Mouse (Mus musculus) G1E (cell line): Measurements from ENCODE around the gene Gm48551. TPM values are rescaled to one million over a fixed set of nuclear protein-coding genes. Genes with fewer than 3 reads are reported as not detected.

Experiments used
- ATAC-seq: 2 replicates; pipeline ENCODE4 v1.8.0; 2016; ENCODE audit warnings: mild to moderate bottlenecking; ENCODE audit not compliant: insufficient number of reproducible peaks, poor library complexity, low FRiP score, severe bottlenecking; ENCODE audit errors: extremely low read depth
- DNase-seq: peaks from one replicate; pipeline ENCODE4 v3.0.0; 2012; ENCODE audit warnings: low spot score
- H3K27me3 ChIP-seq: 2 replicates; pipeline ENCODE4 v1.6.1; 2012; ENCODE audit warnings: mild to moderate bottlenecking, low read length, inconsistent platforms; ENCODE audit not compliant: insufficient read depth
- H3K36me3 ChIP-seq: replicated peaks from 2 replicates; pipeline ENCODE3; 2012; ENCODE audit warnings: mild to moderate bottlenecking, inconsistent platforms
- H3K4me1 ChIP-seq: 2 replicates; pipeline ENCODE4 v1.6.1; 2012; ENCODE audit warnings: low read depth, low read length, inconsistent platforms, mixed read lengths; ENCODE audit not compliant: insufficient read depth
- H3K4me3 ChIP-seq: 2 replicates; pipeline ENCODE4 v1.5.1; 2012; ENCODE audit warnings: low read depth, mild to moderate bottlenecking, inconsistent platforms, low read length, moderate library complexity, mixed read lengths
- H3K9me3 ChIP-seq: replicated peaks from 2 replicates; pipeline ENCODE4 v1.6.1; 2012; ENCODE audit warnings: inconsistent platforms
- CTCF ChIP-seq: IDR thresholded peaks from 2 replicates; pipeline ENCODE4 v1.5.1; 2012; ENCODE audit warnings: low read depth, low read length, inconsistent platforms, mixed read lengths
- GATA1 ChIP-seq: IDR thresholded peaks from 2 replicates; pipeline ENCODE4 v1.6.1; 2012; ENCODE audit warnings: borderline replicate concordance, low read length, inconsistent platforms, mixed read lengths
- GATA2 ChIP-seq: IDR thresholded peaks from 2 replicates; pipeline ENCODE4 v1.6.1; 2012; ENCODE audit warnings: low read depth, low read length, inconsistent platforms, borderline replicate concordance
- POLR2AphosphoS5 ChIP-seq: IDR thresholded peaks from 2 replicates; pipeline ENCODE4 v1.6.1; 2012; ENCODE audit warnings: low read depth, low read length, inconsistent platforms; ENCODE audit not compliant: insufficient replicate concordance
- TAL1 ChIP-seq: conservative IDR thresholded peaks from 2 replicates; pipeline ENCODE4 v1.6.1; 2012; ENCODE audit warnings: low read depth, low read length, inconsistent platforms, mixed read lengths
- polyA plus RNA-seq: library from polyadenylated mRNA; stranded (reverse); fragments of >175 nt; gene quantifications from 2 replicates; pipeline ENCODE4 v1.2.3, GENCODE M21; 2012
- total RNA-seq, 2 experiments: library from RNA; stranded (forward) in 1 of 2; stranded (reverse) in 1 of 2; fragments of 200-1000 nt in 1 of 2; fragments of >200 nt in 1 of 2; fragmentation: Nextera tagmentation in 1 of 2; gene quantifications; 2 replicates each; pipeline ENCODE4 v1.2.3; 2014 to 2017

The Gm48551 gene
- total and polyA plus RNA-seq, 3 experiments, result 0.72 to 2.6 (median 1.1) TPM

DNA sequence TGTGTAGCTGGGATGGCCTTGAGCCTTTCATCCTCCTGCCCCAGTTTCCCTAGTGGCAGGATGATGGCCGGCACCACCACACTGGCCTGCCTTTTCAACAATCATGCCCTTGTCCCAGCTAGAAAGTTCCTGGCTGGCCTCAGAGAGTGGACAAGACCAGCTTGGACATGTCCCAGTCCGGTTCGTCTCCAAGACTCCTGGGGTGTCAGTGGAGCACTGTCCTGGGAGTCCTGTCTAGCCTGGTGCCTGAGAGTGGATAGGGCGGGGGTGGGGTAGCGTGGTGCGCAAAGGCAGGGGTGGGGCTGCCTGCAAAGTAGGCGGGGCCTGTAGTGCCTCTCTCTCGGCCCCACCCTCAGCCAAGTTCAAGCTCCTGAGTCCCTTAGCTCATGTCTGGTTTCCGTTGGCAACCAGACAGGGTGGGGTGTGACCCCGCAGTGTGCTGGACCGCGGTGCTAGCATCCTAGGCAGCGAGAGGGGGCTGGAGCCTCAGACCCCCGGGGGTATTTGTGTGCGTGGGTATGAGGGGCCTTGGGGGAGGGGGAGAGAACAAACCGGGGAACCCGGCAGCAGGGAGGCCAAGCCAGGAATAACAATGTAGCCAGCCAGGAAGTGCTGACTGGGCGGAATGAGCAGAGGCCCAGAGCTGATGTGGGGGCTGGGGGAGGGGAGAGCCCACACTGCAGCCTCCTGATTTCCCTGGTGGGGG is 17.4 kb downstream of the Gm48551 start:
- Histone ChIP-seq H3K4me3 (peak overlapping the region; percentile 20; the same call in 1 of the 2 replicates), H3K36me3 (peaks cover 44% of the 10 kb centered on the region), H3K9me3 (no peaks in the 10 kb centered on the region), H3K4me1 (peaks cover 51% of the 10 kb centered on the region), H3K27me3 (peaks cover 40% of the 10 kb centered on the region; the same call in 1 of the 2 replicates)
- TF ChIP-seq GATA2 (no peak), GATA1 (no peak), CTCF (no peak), TAL1 (no peak), POLR2AphosphoS5 (no peak)
- DNase-seq (no peak), ATAC-seq (peak; percentile 79)

DNA sequence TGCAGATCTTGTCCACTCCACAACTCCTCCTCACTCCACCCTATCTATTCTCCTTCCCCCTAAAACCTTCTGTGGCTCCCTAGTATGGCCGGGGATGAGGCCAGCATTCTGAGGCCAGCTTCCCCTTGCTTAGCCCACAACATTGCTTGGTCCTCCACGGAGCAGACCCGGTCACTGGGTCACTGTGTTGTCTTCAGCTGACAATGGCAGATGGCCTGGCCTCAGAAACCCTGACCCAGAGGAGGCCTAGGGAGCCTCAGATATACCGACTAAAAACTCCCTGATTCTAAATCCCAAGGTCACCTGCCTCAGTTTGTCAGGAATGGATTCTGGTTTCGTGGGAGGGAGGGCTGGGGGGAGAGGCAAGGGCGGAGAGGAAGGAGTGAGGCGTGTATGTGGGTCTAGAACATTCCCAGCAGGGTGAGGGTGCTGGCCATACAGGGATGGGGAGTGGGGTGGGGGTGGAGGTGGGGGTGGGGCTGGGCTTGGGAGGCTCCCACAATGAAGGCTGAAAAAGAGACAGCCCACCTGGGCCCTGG is 18.0 kb downstream of the Gm48551 start:
- Histone ChIP-seq H3K4me3 (no peak overlapping the region; the same call in 1 of the 2 replicates), H3K4me1 (peaks cover 56% of the 10 kb centered on the region), H3K36me3 (peaks cover 44% of the 10 kb centered on the region), H3K27me3 (peaks cover 43% of the 10 kb centered on the region; the same call in 1 of the 2 replicates), H3K9me3 (no peaks in the 10 kb centered on the region)
- ATAC-seq, result no peak
- DNase-seq, result no peak
- no peak for TF ChIP-seq TAL1
- no peak for TF ChIP-seq CTCF
- no peak for TF ChIP-seq POLR2AphosphoS5
- TF ChIP-seq GATA2, result no peak
- no peak for TF ChIP-seq GATA1

DNA sequence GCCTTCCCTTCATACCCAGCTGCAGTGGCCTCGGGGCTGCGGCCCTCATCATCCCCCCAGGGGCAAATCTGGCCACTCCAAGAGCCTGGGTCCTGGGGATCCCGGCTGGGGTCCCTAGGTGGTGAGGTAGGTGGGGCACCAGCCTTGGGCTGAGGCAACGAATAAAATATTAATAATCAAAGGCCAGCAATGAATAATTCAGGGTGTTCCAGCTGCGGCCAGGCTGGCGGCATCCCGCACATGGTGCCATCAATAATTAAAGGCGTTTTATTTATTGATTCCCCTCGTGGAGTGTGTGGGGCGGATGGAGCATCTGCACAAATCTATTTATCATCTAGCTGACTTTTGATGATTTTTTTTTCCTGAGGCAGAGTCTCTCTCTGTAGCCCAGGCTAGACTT is 19.2 kb downstream of the Gm48551 start:
- no peak for DNase-seq
- no peak for ATAC-seq
- Histone ChIP-seq H3K27me3 (peaks cover 45% of the 10 kb centered on the region; the same call in 1 of the 2 replicates), H3K9me3 (no peaks in the 10 kb centered on the region), H3K4me3 (no peak overlapping the region), H3K36me3 (peaks cover 47% of the 10 kb centered on the region), H3K4me1 (peaks cover 68% of the 10 kb centered on the region)
- TF ChIP-seq GATA1, result no peak
- TF ChIP-seq POLR2AphosphoS5, result no peak
- TF ChIP-seq TAL1, result no peak
- TF ChIP-seq GATA2, result no peak
- no peak for TF ChIP-seq CTCF

DNA sequence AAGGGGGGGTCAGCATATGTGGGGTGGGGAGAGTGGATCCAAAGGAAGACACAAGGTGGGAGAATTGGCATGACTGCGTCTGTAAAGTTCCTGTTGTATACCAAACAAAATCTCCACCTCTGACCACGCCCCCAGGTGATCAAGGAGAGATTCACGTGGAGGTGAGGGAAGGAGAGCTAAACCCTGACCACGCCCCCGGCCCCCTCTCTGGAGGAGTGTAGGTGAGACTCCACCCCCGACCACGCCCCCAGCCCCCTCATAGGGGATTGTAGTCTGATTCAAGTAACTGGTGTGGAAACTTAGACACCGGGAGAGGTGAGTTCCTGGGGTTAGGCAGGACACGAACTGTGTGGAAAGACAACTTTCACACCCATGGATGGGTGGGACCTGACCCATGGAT is 19.8 kb downstream of the Gm48551 start:
- ATAC-seq, result no peak
- TF ChIP-seq GATA2, result no peak
- TF ChIP-seq POLR2AphosphoS5, result no peak
- no peaks in the 10 kb centered on the region for H3K9me3 ChIP-seq
- peaks cover 46% of the 10 kb centered on the region; the same call in 1 of the 2 replicates for H3K27me3 ChIP-seq
- no peak for DNase-seq
- no peak overlapping the region for H3K4me3 ChIP-seq
- peaks cover 74% of the 10 kb centered on the region for H3K4me1 ChIP-seq
- H3K36me3 ChIP-seq, result peaks cover 47% of the 10 kb centered on the region

DNA sequence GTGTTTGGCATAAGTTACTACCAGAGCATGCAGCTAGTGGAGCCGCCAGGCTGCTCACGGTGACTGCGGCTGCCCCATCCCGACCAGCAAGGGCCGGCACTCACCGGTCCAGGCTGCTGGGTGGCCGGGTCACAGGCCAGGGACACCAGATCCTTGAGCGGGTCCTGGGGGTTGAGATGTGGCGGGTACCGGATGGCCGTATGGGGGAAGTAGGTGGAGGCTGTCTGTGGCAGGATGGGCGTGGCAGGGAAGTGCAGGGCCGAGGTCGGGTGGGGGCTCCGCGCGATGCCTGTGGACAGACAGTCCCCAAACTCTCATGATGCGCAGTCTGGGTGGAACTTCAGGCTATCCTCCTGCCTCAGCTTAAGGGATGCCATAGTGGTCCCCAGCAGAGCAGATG is 20.5 kb downstream of the Gm48551 start:
- no peak for TF ChIP-seq GATA1
- no peak for TF ChIP-seq TAL1
- H3K4me3 ChIP-seq, result no peak overlapping the region; the same call in 1 of the 2 replicates
- DNase-seq (no peak), ATAC-seq (no peak)
- H3K9me3 ChIP-seq, result no peaks in the 10 kb centered on the region
- peaks cover 81% of the 10 kb centered on the region for H3K4me1 ChIP-seq
- peaks cover 41% of the 10 kb centered on the region; the same call in 1 of the 2 replicates for H3K27me3 ChIP-seq
- H3K36me3 ChIP-seq, result peaks cover 43% of the 10 kb centered on the region

DNA sequence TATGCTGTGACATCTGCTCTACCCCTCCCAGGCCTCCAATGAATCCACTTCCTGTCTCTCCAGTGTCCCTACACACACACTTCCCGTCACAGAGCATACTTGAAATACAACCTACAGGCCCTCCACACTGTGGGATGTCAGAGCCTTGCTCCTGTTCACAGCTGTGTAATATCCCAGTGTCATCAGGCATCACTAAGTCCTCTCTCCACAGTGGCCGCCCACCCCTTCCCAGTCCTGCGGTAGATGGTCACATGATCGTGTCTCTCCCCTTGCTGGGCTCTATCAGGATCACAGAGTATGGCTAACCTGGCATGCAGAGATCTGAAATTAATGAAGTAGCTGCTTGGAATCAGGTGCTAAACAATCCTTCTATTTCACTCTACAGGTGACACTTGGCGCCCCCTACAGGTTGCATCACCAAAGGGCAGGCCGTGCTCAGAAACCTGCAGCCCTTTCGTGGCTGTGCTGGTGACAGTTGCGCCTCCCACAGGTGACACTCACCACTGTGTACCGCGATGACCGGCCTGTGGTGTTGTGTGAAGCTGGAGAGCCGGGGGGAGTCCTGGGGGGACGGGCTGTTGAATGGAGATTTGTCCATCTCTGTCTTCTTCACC is 21.4 kb downstream of the Gm48551 start:
- peaks cover 33% of the 10 kb centered on the region for H3K36me3 ChIP-seq
- peaks cover 38% of the 10 kb centered on the region; the same call in 1 of the 2 replicates for H3K27me3 ChIP-seq
- no peak for ATAC-seq
- H3K4me1 ChIP-seq, result peaks cover 90% of the 10 kb centered on the region
- H3K9me3 ChIP-seq, result no peaks in the 10 kb centered on the region
- no peak overlapping the region for H3K4me3 ChIP-seq
- TF ChIP-seq GATA1, result no peak
- TF ChIP-seq CTCF, result peak; percentile 73
- DNase-seq, result no peak
